Mouse (Mus musculus): ENCODE data around the gene Nat8f1. TPM values are rescaled to one million over a fixed set of nuclear protein-coding genes. Genes with fewer than 3 reads are reported as not detected.

The Nat8f1 gene
- polyA plus RNA-seq (2017; shearing (Covaris generic)): 10.6 TPM

GRCm38 (mm10) chr6:85915539-85916513, at the start of gene Nat8f1:
Gene Nat8f1, minus strand, starts transcription at chr6:85915687.

GRCm38 (mm10) chr6:85961101-85962091, 45.9 kb upstream of the Nat8f1 start, which contains the start of gene Dusp11:
Gene Dusp11, minus strand, starts transcription at chr6:85961667.

GRCm38 (mm10) chr6:85911587-85911986, 3.9 kb downstream of the Nat8f1 start, which contains the start of gene Tprkb:
Gene Tprkb, plus strand, starts transcription at chr6:85911865.

GRCm38 (mm10) chr6:85904642-85905061, 10.8 kb downstream of the Nat8f1 start, which contains the start of gene Nat8f4:
Gene Nat8f4, minus strand, starts transcription at chr6:85904884.

GRCm38 (mm10) chr6:85869006-85869405, 46.5 kb downstream of the Nat8f1 start, which contains the start of gene Nat8f2:
Gene Nat8f2, minus strand, starts transcription at chr6:85869158.

Other genes with a start within 250 kb of the Nat8f1 start
- not detected for gene Nat8f7, start 202.5 kb downstream of the Nat8f1 start, polyA plus RNA-seq (2017; shearing (Covaris generic))
- gene Nat8f3, start 149.9 kb downstream of the Nat8f1 start, polyA plus RNA-seq (2017; shearing (Covaris generic)): not detected
- not detected for gene Nat8f6, start 94.7 kb downstream of the Nat8f1 start, polyA plus RNA-seq (2017; shearing (Covaris generic))
- gene Nat8f5, start 94.7 kb downstream of the Nat8f1 start, polyA plus RNA-seq (2017; shearing (Covaris generic)): not detected
- not detected for gene Nat8, start 83.6 kb downstream of the Nat8f1 start, polyA plus RNA-seq (2017; shearing (Covaris generic))
- 0.06 TPM for gene Nat8f2, start 46.5 kb downstream of the Nat8f1 start, polyA plus RNA-seq (2017; shearing (Covaris generic))
- 8.6 TPM for gene Nat8f4, start 10.8 kb downstream of the Nat8f1 start, polyA plus RNA-seq (2017; shearing (Covaris generic))
- 46.2 TPM for gene Tprkb, start 3.8 kb downstream of the Nat8f1 start, polyA plus RNA-seq (2017; shearing (Covaris generic))
- 173 TPM for gene Dusp11, start 46.0 kb upstream of the Nat8f1 start, polyA plus RNA-seq (2017; shearing (Covaris generic))
- not detected for gene Figla, start 100.5 kb upstream of the Nat8f1 start, polyA plus RNA-seq (2017; shearing (Covaris generic))
- not detected for gene Add2, start 113.0 kb upstream of the Nat8f1 start, polyA plus RNA-seq (2017; shearing (Covaris generic))